11 mouse cellular contexts compared by ENCODE assay signal in the genomic region with DNA sequence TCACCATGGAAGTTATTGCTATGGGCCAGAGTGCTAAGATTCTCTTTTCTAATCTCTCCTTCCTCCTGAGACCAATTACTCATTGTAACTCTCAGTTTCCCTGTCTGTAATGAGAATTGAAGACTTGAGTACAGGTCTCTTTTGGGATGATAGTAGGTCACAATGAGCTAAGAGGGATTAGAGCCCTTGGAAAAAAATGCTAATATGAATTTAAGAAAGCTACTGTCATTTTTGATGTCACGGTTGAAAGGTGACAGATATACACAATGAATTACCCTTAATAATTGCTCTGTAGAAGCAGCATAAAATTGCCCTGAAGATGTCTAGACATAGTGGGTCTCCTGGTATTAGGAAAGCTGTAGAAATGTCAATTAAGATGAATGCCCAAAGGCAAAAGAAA.
"Had no signal": no experiment of that assay in that cellular context is flagged by ENCODE, and none has a peak within 500 bp of the region (broad histone marks: within the 10 kb centered on the region; RNA-seq: fewer than 3 reads in every experiment).

No protein-coding gene starts in this region.

- H3K4me1 ChIP-seq: limb, embryonic 13.5 days had no signal

- H3K9me3 ChIP-seq: limb, embryonic 13.5 days had no signal

- H3K9ac ChIP-seq: limb, embryonic 13.5 days; liver, embryonic 14.5 days had no signal

- H3K4me2 ChIP-seq: limb, embryonic 13.5 days had no signal

- H3K36me3 ChIP-seq: limb, embryonic 13.5 days had no signal

- H3K27me3 ChIP-seq: limb, embryonic 13.5 days had no signal

- H3K27ac ChIP-seq: layer of hippocampus, adult 2 months; limb, embryonic 13.5 days; liver, embryonic 14.5 days; stomach, postnatal 0 days had no signal

- H3K4me3 ChIP-seq: layer of hippocampus, adult 2 months; limb, embryonic 13.5 days had no signal

- DNase-seq: kidney, adult 18-20 months; kidney, postnatal 10 days; kidney, postnatal 4 days; left cerebral cortex, postnatal 4 days; lung, adult 18-20 months; lung, postnatal 36 days; thymus, postnatal 4 days had no signal
